Mouse (Mus musculus) urinary bladder, adult 18-20 months (tissue): ENCODE measurements around the gene Slc16a3.

Source experiments
- DNase-seq, 2 experiments: peaks; one replicate each; pipeline ENCODE4 v3.0.0; 2022; ENCODE audit warnings: low spot score in 2 of 2, mixed read lengths in 2 of 2

Slc16a3 gene

GRCm38 (mm10) chr11:120973318-120973717 is 25.0 kb downstream of the Slc16a3 start:
- DNase-seq = no peak

GRCm38 (mm10) chr11:120979711-120980426 is 31.6 kb downstream of the Slc16a3 start:
- DNase-seq = no peak

- DNase-seq = no peak
Observed at GRCm38 (mm10) chr11:120980427-120981035, 32.3 kb downstream of the Slc16a3 start.

- no peak for DNase-seq
Observed at GRCm38 (mm10) chr11:120981661-120982060, 33.4 kb downstream of the Slc16a3 start.

GRCm38 (mm10) chr11:120982459-120982858 is 34.2 kb downstream of the Slc16a3 start:
- no peak for DNase-seq

- DNase-seq = peak in 1 of 2 experiments; percentile 26
Observed at GRCm38 (mm10) chr11:120984448-120985330, 36.4 kb downstream of the Slc16a3 start.

- no peak for DNase-seq
Observed at GRCm38 (mm10) chr11:120987608-120988007, 39.3 kb downstream of the Slc16a3 start.

- DNase-seq = no peak
Observed at GRCm38 (mm10) chr11:120988410-120988809, 40.1 kb downstream of the Slc16a3 start.

- no peak for DNase-seq
Observed at GRCm38 (mm10) chr11:120989523-120989922, 41.2 kb downstream of the Slc16a3 start.

- peak; percentile 25 to 35 for DNase-seq
Observed at GRCm38 (mm10) chr11:120990126-120990781, 42.0 kb downstream of the Slc16a3 start.

- peak; percentile 97 to 100 for DNase-seq
Observed at GRCm38 (mm10) chr11:120990951-120991526, 42.8 kb downstream of the Slc16a3 start, which contains the start of gene Csnk1d. Gene Csnk1d, minus strand, starts transcription at chr11:120991330.

GRCm38 (mm10) chr11:120991791-120992190 is 43.5 kb downstream of the Slc16a3 start:
- no peak for DNase-seq

GRCm38 (mm10) chr11:120993080-120993479 is 44.8 kb downstream of the Slc16a3 start:
- no peak for DNase-seq

- no peak for DNase-seq
Observed at GRCm38 (mm10) chr11:120993586-120993985, 45.3 kb downstream of the Slc16a3 start.

GRCm38 (mm10) chr11:120994741-120995140 is 46.5 kb downstream of the Slc16a3 start:
- DNase-seq = no peak

GRCm38 (mm10) chr11:121001966-121002365 is 53.7 kb downstream of the Slc16a3 start:
- DNase-seq = no peak

- no peak for DNase-seq
Observed at GRCm38 (mm10) chr11:121004281-121004680, 56.0 kb downstream of the Slc16a3 start.

- DNase-seq = no peak
Observed at GRCm38 (mm10) chr11:121006184-121006583, 57.9 kb downstream of the Slc16a3 start.

GRCm38 (mm10) chr11:121010044-121010755 is 61.9 kb downstream of the Slc16a3 start:
- DNase-seq = no peak
